Mouse (Mus musculus): ENCODE data around the gene Caprin1.

- TF ChIP-seq CTCF (IDR thresholded peaks at IDR 0.05; ENCODE audit: low read depth) (no peak; the same call in 1 of the 2 replicates), EP300 (IDR thresholded peaks at IDR 0.05; ENCODE audit: low read depth) (peak; percentile 47; the same call in 1 of the 2 replicates)
Observed at GRCm38 (mm10) chr2:103760906-103761716, 36.3 kb downstream of the Caprin1 start, which contains the start of gene Nat10.
